Mouse (Mus musculus) heart, postnatal 36 days (tissue): ENCODE measurements around the gene Gm21190. TPM values are rescaled to one million over a fixed set of nuclear protein-coding genes. Genes with fewer than 3 reads are reported as not detected.
"Not testable (repeated sequence)": the region's sequence is repeated elsewhere in the genome, so short reads cannot be mapped to it uniquely, and the experiment has no call there.

Experiments used
- DNase-seq, 2 experiments: peaks; one replicate each; pipeline ENCODE4 v3.0.0; 2021 to 2022
- intact Hi-C: fragments of 180-260 bp; cut with DNase I; formaldehyde crosslinking; loops from one replicate; pipeline ENCODE4 v1.15.1; 2025
- total RNA-seq, 2 experiments: library from RNA; stranded (reverse); gene quantifications; 2 replicates each; pipeline ENCODE4 v1.2.3; 2021

Gene Gm21190
- total RNA-seq, 2 experiments from 2014 or later = not detected

DNA sequence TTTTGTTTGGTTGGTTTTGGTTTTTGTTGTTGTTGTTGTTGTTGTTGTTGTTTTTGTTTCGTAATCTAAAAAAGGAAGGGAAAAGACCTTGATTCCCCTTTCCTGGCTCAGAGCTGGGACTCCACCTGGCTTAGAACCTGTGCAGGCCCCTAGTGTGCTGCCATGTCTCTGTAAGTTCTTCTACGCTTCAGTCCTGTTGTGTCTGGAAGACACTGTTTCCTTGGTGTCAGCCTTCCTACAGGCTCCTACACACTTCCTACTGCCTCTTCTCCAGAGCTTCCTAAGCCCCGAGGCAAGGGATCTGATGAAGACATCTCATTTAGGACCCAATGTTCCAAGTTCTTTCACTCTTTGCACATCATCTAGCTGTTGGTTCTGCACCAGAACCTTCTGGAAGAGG, 30.7 kb downstream of the Gm21190 start:
- intact Hi-C loops, DNase-seq: not testable (repeated sequence)

DNA sequence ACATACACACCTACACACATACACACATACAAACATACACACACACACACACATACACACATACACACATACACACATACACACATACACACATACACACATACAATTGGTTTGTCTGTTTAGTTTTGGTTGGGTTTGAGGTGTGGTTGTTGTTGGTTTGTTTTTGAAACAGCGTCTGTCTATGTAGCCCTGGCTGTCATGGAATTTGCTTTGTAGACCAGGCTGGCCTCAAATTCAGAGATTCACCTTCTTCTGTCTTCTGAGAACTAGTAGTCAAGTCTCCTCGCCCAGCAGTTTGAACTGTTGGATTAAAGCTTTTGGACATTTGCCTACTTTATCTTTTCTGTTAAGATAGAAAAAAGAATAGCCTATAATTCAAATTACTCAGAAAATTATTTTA, 38.1 kb downstream of the Gm21190 start:
- DNase-seq, intact Hi-C loops: not testable (repeated sequence)

DNA sequence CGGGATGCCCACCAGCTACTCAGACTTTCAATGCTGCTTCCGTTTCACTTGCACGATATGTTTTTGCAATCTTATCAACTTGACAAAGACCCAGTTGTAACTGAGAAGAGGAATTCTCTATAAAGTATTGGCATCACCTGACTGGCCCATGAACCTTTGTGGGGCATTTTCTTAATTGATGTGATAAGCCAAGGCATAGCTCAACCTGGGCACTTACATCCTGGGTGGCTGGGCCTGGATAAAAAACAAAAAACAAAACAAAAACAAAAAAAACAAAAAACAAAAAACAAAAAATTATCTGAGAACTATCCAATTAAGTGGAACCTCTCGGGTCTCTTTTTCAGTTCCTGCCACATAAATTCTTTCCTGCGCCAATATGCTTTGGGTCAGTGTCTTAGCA, 40.3 kb downstream of the Gm21190 start:
- intact Hi-C loops = no loop called here
- DNase-seq = no peak

GRCm38 (mm10) chr5:15484616-15485015, 44.4 kb downstream of the Gm21190 start:
- intact Hi-C loops, DNase-seq: not testable (repeated sequence)

- DNase-seq, intact Hi-C loops: not testable (repeated sequence)
Observed at GRCm38 (mm10) chr5:15483576-15483975, 45.4 kb downstream of the Gm21190 start.

- peak in 1 of 2 experiments; percentile 4 for DNase-seq
- intact Hi-C loops = not testable (repeated sequence)
Observed at GRCm38 (mm10) chr5:15482815-15483214, 46.2 kb downstream of the Gm21190 start.

GRCm38 (mm10) chr5:15476423-15476822, 52.6 kb downstream of the Gm21190 start, which contains the start of gene Gm21149:
Gene Gm21149, minus strand, starts transcription at chr5:15476523.
- intact Hi-C loops = not testable (repeated sequence)

More at GRCm38 (mm10) chr5:15476423-15476822, 52.6 kb downstream of the Gm21190 start, which contains the start of gene Gm21149:
- not testable (repeated sequence) for DNase-seq

Other genes with a start within 250 kb of the Gm21190 start
- gene Gm21149, start 52.7 kb downstream of the Gm21190 start, total RNA-seq = not detected
- gene Gm21083, start 48.1 kb upstream of the Gm21190 start, total RNA-seq = not detected
- gene Speer4d, start 89.8 kb upstream of the Gm21190 start, total RNA-seq = not detected
- gene 4930572O03Rik, start 127.8 kb upstream of the Gm21190 start, total RNA-seq = not detected
- not detected for gene Speer4c, start 185.0 kb upstream of the Gm21190 start, total RNA-seq